Mouse (Mus musculus) hindbrain, embryonic 11.5 days (tissue): Measurements from ENCODE around the gene Plb1. TPM values are rescaled to one million over a fixed set of nuclear protein-coding genes. Genes with fewer than 3 reads are reported as not detected.

Experiments
- ATAC-seq: fragments of 200-750 bp; cut with Nextera tagmentation; 2 replicates; pipeline ENCODE4 v1.8.0; 2017; ENCODE audit warnings: mild to moderate bottlenecking, moderate TSS enrichment, moderate library complexity; ENCODE audit not compliant: low FRiP score
- DNase-seq: peaks from one replicate; pipeline ENCODE4 v3.0.0-alpha.2; 2015; ENCODE audit warnings: low spot score
- H3K27ac ChIP-seq: fragments of 300-500 bp; sonication (generic); 2 replicates; pipeline ENCODE4 v1.5.1; 2014; ENCODE audit warnings: mild to moderate bottlenecking, low read depth, low read length
- H3K27me3 ChIP-seq: fragments of 300-500 bp; sonication (generic); 2 replicates; pipeline ENCODE4 v1.6.1; 2014; ENCODE audit warnings: mild to moderate bottlenecking, low read length, moderate library complexity, mixed read lengths; ENCODE audit not compliant: control insufficient read depth, insufficient read depth
- H3K36me3 ChIP-seq: fragments of 300-500 bp; sonication (generic); 2 replicates; pipeline ENCODE4 v1.6.1; 2014; ENCODE audit warnings: mild to moderate bottlenecking, low read length, moderate library complexity, mixed read lengths; ENCODE audit not compliant: control insufficient read depth, insufficient read depth
- H3K4me1 ChIP-seq: fragments of 300-500 bp; sonication (generic); replicated peaks from 2 replicates; pipeline ENCODE4 v1.6.1; 2014; ENCODE audit warnings: low read length, mixed read lengths; ENCODE audit not compliant: control insufficient read depth, insufficient read depth
- H3K4me2 ChIP-seq: fragments of 300-500 bp; sonication (generic); replicated peaks from 2 replicates; pipeline ENCODE4 v1.6.1; 2014; ENCODE audit warnings: mild to moderate bottlenecking, low read depth, low read length
- H3K4me3 ChIP-seq: fragments of 300-500 bp; sonication (generic); 2 replicates; pipeline ENCODE4 v1.5.1; 2014; ENCODE audit warnings: low read depth, low read length
- H3K9ac ChIP-seq: fragments of 300-500 bp; sonication (generic); 2 replicates; pipeline ENCODE4 v1.6.1; 2014; ENCODE audit warnings: low read depth, low read length
- H3K9me3 ChIP-seq: fragments of 300-500 bp; sonication (generic); 2 replicates; pipeline ENCODE4 v1.6.1; 2016; ENCODE audit warnings: low read length; ENCODE audit not compliant: control insufficient read depth
- WGBS: fragments of 180-500 bp; shearing (Covaris S2); extraction: QIAGEN DNeasy Blood & Tissue Kit; methylation state at CpG from one replicate; pipeline ENCODE4 v1.1.7; 2014; 5-methylcytosine and 5-hydroxymethylcytosine counted together
- polyA plus RNA-seq: library from polyadenylated mRNA; unstranded; fragments of >200 nt; fragmentation: Nextera tagmentation; extraction: Ambion mirVana; gene quantifications from 2 replicates; pipeline ENCODE4 v1.2.1, GENCODE M21; 2014

Plb1 gene
- polyA plus RNA-seq, 1 experiment from 2014 or later: not detected

- Histone ChIP-seq H3K27me3 (no peaks in the 10 kb centered on the region), H3K27ac (no peak overlapping the region), H3K36me3 (no peaks in the 10 kb centered on the region), H3K4me2 (peak overlapping the region; percentile 29), H3K9ac (no peak overlapping the region), H3K4me1 (no peaks in the 10 kb centered on the region; the same call in 1 of the 2 replicates), H3K9me3 (no peaks in the 10 kb centered on the region), H3K4me3 (no peak overlapping the region)
- DNase-seq (peak; percentile 73), ATAC-seq (peak; percentile 83)
- WGBS: 14% methylated on average over 23 of the region's 23 CpGs
These were observed 70.7 kb downstream of the Plb1 start for GRCm38 (mm10) chr5:32302991-32303921.

- no peak overlapping the region for H3K4me2 ChIP-seq
- H3K27me3 ChIP-seq: no peaks in the 10 kb centered on the region
- H3K4me3 ChIP-seq: no peak overlapping the region
- H3K27ac ChIP-seq: no peak overlapping the region
- 70% methylated on average over 2 of the region's 2 CpGs for WGBS
- H3K9ac ChIP-seq: no peak overlapping the region
- DNase-seq (no peak), ATAC-seq (no peak)
- no peaks in the 10 kb centered on the region for H3K36me3 ChIP-seq
- no peaks in the 10 kb centered on the region; the same call in 1 of the 2 replicates for H3K4me1 ChIP-seq
- H3K9me3 ChIP-seq: no peaks in the 10 kb centered on the region
These were observed 74.6 kb downstream of the Plb1 start for GRCm38 (mm10) chr5:32307106-32307505.

GRCm38 (mm10) chr5:32308647-32309046, 76.1 kb downstream of the Plb1 start:
- H3K4me1 ChIP-seq: no peaks in the 10 kb centered on the region
- no peaks in the 10 kb centered on the region for H3K36me3 ChIP-seq
- H3K27me3 ChIP-seq: no peaks in the 10 kb centered on the region
- 94% methylated on average over 4 of the region's 4 CpGs for WGBS
- no peaks in the 10 kb centered on the region for H3K9me3 ChIP-seq
- H3K4me3 ChIP-seq: no peak overlapping the region
- no peak for DNase-seq
- no peak overlapping the region for H3K9ac ChIP-seq
- H3K4me2 ChIP-seq: no peak overlapping the region
- no peak for ATAC-seq
- H3K27ac ChIP-seq: no peak overlapping the region

GRCm38 (mm10) chr5:32309714-32310113, 77.2 kb downstream of the Plb1 start:
- no peak overlapping the region for H3K9ac ChIP-seq
- H3K27me3 ChIP-seq: no peaks in the 10 kb centered on the region
- no peaks in the 10 kb centered on the region for H3K36me3 ChIP-seq
- WGBS: 69% methylated on average over 1 of the region's 1 CpGs
- H3K27ac ChIP-seq: no peak overlapping the region
- no peak for DNase-seq
- H3K9me3 ChIP-seq: no peaks in the 10 kb centered on the region
- H3K4me2 ChIP-seq: no peak overlapping the region
- no peak overlapping the region for H3K4me3 ChIP-seq
- ATAC-seq: no peak
- no peaks in the 10 kb centered on the region for H3K4me1 ChIP-seq

- H3K9ac ChIP-seq: no peak overlapping the region
- H3K4me1 ChIP-seq: no peaks in the 10 kb centered on the region
- H3K4me3 ChIP-seq: no peak overlapping the region
- 87% methylated on average over 5 of the region's 5 CpGs for WGBS
- no peak overlapping the region for H3K4me2 ChIP-seq
- DNase-seq: no peak
- no peaks in the 10 kb centered on the region for H3K27me3 ChIP-seq
- H3K27ac ChIP-seq: no peak overlapping the region
- ATAC-seq: no peak
- no peaks in the 10 kb centered on the region for H3K36me3 ChIP-seq
- H3K9me3 ChIP-seq: no peaks in the 10 kb centered on the region
These were observed 78.3 kb downstream of the Plb1 start for GRCm38 (mm10) chr5:32310802-32311201.

- Histone ChIP-seq H3K4me1 (no peaks in the 10 kb centered on the region), H3K4me2 (no peak overlapping the region), H3K9me3 (no peaks in the 10 kb centered on the region), H3K4me3 (no peak overlapping the region), H3K9ac (no peak overlapping the region), H3K27me3 (no peaks in the 10 kb centered on the region), H3K27ac (no peak overlapping the region), H3K36me3 (no peaks in the 10 kb centered on the region)
- ATAC-seq: no peak
- 45% methylated on average over 3 of the region's 3 CpGs for WGBS
- DNase-seq: no peak
These were observed 79.2 kb downstream of the Plb1 start for GRCm38 (mm10) chr5:32311589-32312166.

GRCm38 (mm10) chr5:32313671-32314070, 81.2 kb downstream of the Plb1 start:
- no peak for DNase-seq
- Histone ChIP-seq H3K9me3 (no peaks in the 10 kb centered on the region), H3K4me1 (no peaks in the 10 kb centered on the region), H3K4me3 (no peak overlapping the region), H3K27ac (no peak overlapping the region), H3K9ac (no peak overlapping the region), H3K4me2 (no peak overlapping the region), H3K27me3 (no peaks in the 10 kb centered on the region), H3K36me3 (no peaks in the 10 kb centered on the region)
- WGBS: 81% methylated on average over 6 of the region's 6 CpGs
- ATAC-seq: no peak

GRCm38 (mm10) chr5:32314731-32315130, 82.2 kb downstream of the Plb1 start:
- ATAC-seq: no peak
- Histone ChIP-seq H3K4me2 (no peak overlapping the region), H3K9me3 (no peaks in the 10 kb centered on the region), H3K27ac (no peak overlapping the region), H3K36me3 (no peaks in the 10 kb centered on the region), H3K4me1 (no peaks in the 10 kb centered on the region), H3K27me3 (no peaks in the 10 kb centered on the region), H3K9ac (no peak overlapping the region), H3K4me3 (no peak overlapping the region)
- no peak for DNase-seq
- WGBS: 70% methylated on average over 2 of the region's 2 CpGs
